Mouse (Mus musculus): ENCODE data around the gene Tmem159. TPM values are rescaled to one million over a fixed set of nuclear protein-coding genes. Genes with fewer than 3 reads are reported as not detected.

Tmem159 gene
- polyA plus RNA-seq, 1 experiment: 9.9 TPM

DNA sequence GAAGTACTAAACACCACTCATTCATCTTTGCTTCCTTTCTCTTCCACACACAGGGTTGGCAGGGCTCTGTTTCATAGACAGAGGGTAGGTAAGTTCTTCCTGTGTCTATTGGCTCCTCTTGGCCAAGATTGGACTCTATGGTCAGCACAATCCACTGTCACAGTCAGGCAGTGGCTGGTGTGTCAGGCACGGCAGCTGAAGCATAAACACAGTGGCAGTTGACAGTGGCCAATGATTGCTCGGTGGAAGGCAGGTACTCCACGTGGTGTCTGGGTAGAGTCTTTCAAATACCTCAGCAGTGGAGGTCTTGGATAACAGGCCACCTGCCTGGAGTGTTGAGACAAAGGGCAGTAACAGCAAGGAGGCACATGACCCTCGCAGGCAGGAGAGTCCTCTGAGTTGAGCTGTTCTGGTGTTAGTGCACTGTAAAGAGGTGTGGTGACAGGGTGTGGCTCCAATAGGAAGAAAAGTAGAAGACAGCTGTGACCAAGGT is 56.0 kb downstream of the Tmem159 start:
- Histone ChIP-seq H3K36me3 (ENCODE audit: control insufficient read depth, insufficient read depth) (no peaks in the 10 kb centered on the region), H3ac (ENCODE audit: control insufficient read depth, insufficient read length) (no peak overlapping the region), H3K79me2 (ENCODE audit: control insufficient read depth, insufficient read depth) (no peaks in the 10 kb centered on the region), H3K4me2 (ENCODE audit: low read depth) (no peak overlapping the region), H3K27me3 (ENCODE audit: control insufficient read depth, insufficient read depth, insufficient read length) (no peaks in the 10 kb centered on the region), H3K4me3 (no peak overlapping the region)
- TF ChIP-seq POLR2A (IDR thresholded peaks at IDR 0.05; ENCODE audit: insufficient read length, low read depth) (no peak), E2F4 (IDR thresholded peaks at IDR 0.05; ENCODE audit: insufficient read depth) (no peak), CEBPB (IDR thresholded peaks at IDR 0.05; ENCODE audit: insufficient read depth, poor library complexity, severe bottlenecking) (no peak), REST (IDR thresholded peaks at IDR 0.05; ENCODE audit: insufficient read depth, insufficient read length) (no peak), MAX (IDR thresholded peaks at IDR 0.05; ENCODE audit: low read depth) (no peak), TCF3 (IDR thresholded peaks at IDR 0.05; ENCODE audit: insufficient read length, low read depth) (no peak), TCF12 (IDR thresholded peaks at IDR 0.05; ENCODE audit: insufficient read depth, poor library complexity, severe bottlenecking) (no peak), USF1 (IDR thresholded peaks at IDR 0.05; ENCODE audit: low read depth) (no peak), SRF (IDR thresholded peaks at IDR 0.05; ENCODE audit: control insufficient read depth, insufficient read length, low read depth) (no peak), MYOD1 (IDR thresholded peaks at IDR 0.05; ENCODE audit: control insufficient read depth in 1 of 3, insufficient read length in 2 of 3, low read depth in 2 of 3) (peak in 1 of 3 experiments; percentile 48), MYOG (IDR thresholded peaks at IDR 0.05; ENCODE audit: control insufficient read depth in 1 of 3, insufficient read depth in 1 of 3, insufficient read length in 2 of 3, low read depth in 2 of 3) (peak in 2 of 3 experiments; percentile 1 to 7), POLR2AphosphoS2 (IDR thresholded peaks at IDR 0.05; ENCODE audit: insufficient read length, low read depth) (no peak)

DNA sequence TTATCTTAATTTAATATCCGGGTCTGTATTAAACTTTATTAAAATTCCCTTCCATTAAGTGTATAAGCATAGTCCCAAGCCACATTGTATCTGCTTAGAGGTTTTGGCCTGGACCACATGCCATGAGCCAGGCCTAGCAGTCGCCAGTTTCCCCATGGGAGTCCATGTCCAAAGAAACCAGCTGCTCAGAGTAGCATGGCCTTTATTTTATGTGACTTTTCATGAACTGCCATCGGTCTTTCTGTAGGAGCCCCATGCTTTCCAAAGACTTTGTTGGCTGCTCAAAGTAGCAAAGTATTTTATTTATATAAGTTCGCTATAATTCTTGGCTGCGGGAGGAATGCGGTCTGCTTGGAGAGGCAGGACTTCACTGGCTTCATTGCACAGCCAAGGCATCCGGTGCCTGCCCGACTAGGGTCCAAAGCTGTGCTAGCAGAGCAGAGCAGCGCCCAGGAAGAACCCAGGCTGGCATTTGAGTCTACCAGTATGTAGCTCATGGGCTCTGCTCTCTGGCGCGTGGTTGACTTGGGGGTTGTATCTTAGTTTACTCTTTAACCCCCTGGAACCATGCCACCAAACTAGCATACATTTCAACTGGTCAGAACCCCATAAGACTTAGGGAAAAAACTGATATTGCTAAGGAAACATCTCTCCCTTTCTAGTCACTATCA is 61.6 kb downstream of the Tmem159 start:
- Histone ChIP-seq H3K4me2 (ENCODE audit: low read depth) (no peak overlapping the region), H3K79me2 (ENCODE audit: control insufficient read depth, insufficient read depth) (no peaks in the 10 kb centered on the region), H3K27me3 (ENCODE audit: control insufficient read depth, insufficient read depth, insufficient read length) (no peaks in the 10 kb centered on the region), H3ac (ENCODE audit: control insufficient read depth, insufficient read length) (no peak overlapping the region), H3K4me3 (no peak overlapping the region), H3K36me3 (ENCODE audit: control insufficient read depth, insufficient read depth) (no peaks in the 10 kb centered on the region)
- TF ChIP-seq SRF (IDR thresholded peaks at IDR 0.05; ENCODE audit: control insufficient read depth, insufficient read length, low read depth): no peak
- TF ChIP-seq TCF3 (IDR thresholded peaks at IDR 0.05; ENCODE audit: insufficient read length, low read depth): no peak
- TF ChIP-seq MAX (IDR thresholded peaks at IDR 0.05; ENCODE audit: low read depth): no peak
- no peak for TF ChIP-seq MYOG (IDR thresholded peaks at IDR 0.05; ENCODE audit: control insufficient read depth in 1 of 3, insufficient read depth in 1 of 3, insufficient read length in 2 of 3, low read depth in 2 of 3)
- no peak for TF ChIP-seq E2F4 (IDR thresholded peaks at IDR 0.05; ENCODE audit: insufficient read depth)
- TF ChIP-seq USF1 (IDR thresholded peaks at IDR 0.05; ENCODE audit: low read depth): no peak
- no peak for TF ChIP-seq POLR2AphosphoS2 (IDR thresholded peaks at IDR 0.05; ENCODE audit: insufficient read length, low read depth)
- no peak for TF ChIP-seq MYOD1 (IDR thresholded peaks at IDR 0.05; ENCODE audit: control insufficient read depth in 1 of 3, insufficient read length in 2 of 3, low read depth in 2 of 3)
- TF ChIP-seq REST (IDR thresholded peaks at IDR 0.05; ENCODE audit: insufficient read depth, insufficient read length): no peak
- TF ChIP-seq CEBPB (IDR thresholded peaks at IDR 0.05; ENCODE audit: insufficient read depth, poor library complexity, severe bottlenecking): no peak
- TF ChIP-seq TCF12 (IDR thresholded peaks at IDR 0.05; ENCODE audit: insufficient read depth, poor library complexity, severe bottlenecking): no peak
- no peak for TF ChIP-seq POLR2A (IDR thresholded peaks at IDR 0.05; ENCODE audit: insufficient read length, low read depth)

Other genes with a start within 250 kb of the Tmem159 start
- gene Lyrm1, start 206.5 kb upstream of the Tmem159 start, polyA plus RNA-seq (2012; fragmentation: generic; extraction: Trizol): 5.2 TPM
- 8.8 TPM for gene Dcun1d3, start 206.1 kb upstream of the Tmem159 start, polyA plus RNA-seq (2012; fragmentation: generic; extraction: Trizol)
- gene Dnah3, start 7.1 kb upstream of the Tmem159 start, polyA plus RNA-seq (2012; fragmentation: generic; extraction: Trizol): 0.01 TPM
- 0.08 TPM for gene Zp2, start 42.9 kb downstream of the Tmem159 start, polyA plus RNA-seq (2012; fragmentation: generic; extraction: Trizol)
- gene Anks4b, start 71.5 kb downstream of the Tmem159 start, polyA plus RNA-seq (2012; fragmentation: generic; extraction: Trizol): not detected
- gene Crym, start 99.8 kb downstream of the Tmem159 start, polyA plus RNA-seq (2012; fragmentation: generic; extraction: Trizol): 9.8 TPM
- gene Abca14, start 101.6 kb downstream of the Tmem159 start, polyA plus RNA-seq (2012; fragmentation: generic; extraction: Trizol): not detected
- gene Abca15, start 226.3 kb downstream of the Tmem159 start, polyA plus RNA-seq (2012; fragmentation: generic; extraction: Trizol): not detected

Data from myocyte (in vitro differentiated cells).